Comparison of ENCODE assay signal across 8 mouse cellular contexts in the genomic region with DNA sequence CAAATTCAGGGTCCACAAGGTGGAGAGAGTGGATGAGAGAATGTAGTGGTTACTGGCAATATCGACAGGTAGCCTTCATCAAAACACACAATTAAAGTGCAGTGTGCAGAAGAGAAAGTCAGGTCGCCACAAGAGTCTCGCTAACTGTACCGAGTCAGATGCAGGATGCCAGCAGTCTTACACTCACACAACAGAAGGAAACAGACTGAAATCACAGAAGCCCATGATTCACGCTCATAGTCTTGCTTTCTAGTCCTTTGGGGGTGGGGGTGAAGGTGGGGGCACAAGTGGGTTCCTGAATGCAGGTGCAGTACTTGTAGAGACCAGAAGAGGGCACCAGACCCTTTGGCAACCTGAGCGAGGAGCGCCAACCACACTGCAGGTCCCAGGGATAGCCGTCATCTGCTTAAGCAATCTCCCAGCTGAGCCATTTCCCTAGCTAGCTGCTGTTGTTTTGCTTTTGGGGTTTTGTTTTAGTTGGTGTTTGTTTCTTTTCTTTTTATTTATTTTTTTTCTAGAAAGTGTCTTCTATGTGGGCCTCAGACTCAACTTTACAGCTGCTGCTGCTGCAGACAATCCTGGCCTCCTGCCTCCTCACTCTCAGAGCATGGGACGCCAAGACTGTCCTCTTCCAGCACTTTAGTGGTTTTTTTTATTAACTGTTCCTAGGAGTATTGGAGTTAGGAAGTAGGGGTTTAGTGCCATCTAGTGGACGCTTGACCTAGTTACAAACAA.
A peak's percentile ranks its signal among the peaks of the same experiment; 100 is the strongest.
DNase-seq lines count a peak whose midpoint lies in the region; ATAC-seq lines count a peak whose summit lies in the region.

No protein-coding gene starts in this region.

- 0 out of 2 replicates have a peak overlapping the region, but pooled peaks have one; percentile 16 for H3K27ac ChIP-seq in embryonic facial prominence, embryonic 10.5 days (replicated peaks)
- peak overlapping the region; percentile 46; the same call in 1 of the 2 replicates for H3K27ac ChIP-seq in limb, embryonic 10.5 days
- peak overlapping the region; percentile 31; the same call in 1 of the 2 replicates for H3K27ac ChIP-seq in midbrain, embryonic 13.5 days

- no peak overlapping the region for H3K9ac ChIP-seq in midbrain, embryonic 13.5 days (replicated peaks)

- H3K4me2 ChIP-seq in midbrain, embryonic 13.5 days (replicated peaks): peak overlapping the region; percentile 28

- H3K4me1 ChIP-seq in embryonic facial prominence, embryonic 10.5 days: peaks cover 27% of the 10 kb centered on the region
- H3K4me1 ChIP-seq in limb, embryonic 10.5 days: peaks cover 28% of the 10 kb centered on the region
- peaks cover 11% of the 10 kb centered on the region for H3K4me1 ChIP-seq in midbrain, embryonic 13.5 days (replicated peaks)

- no peaks in the 10 kb centered on the region for H3K9me3 ChIP-seq in embryonic facial prominence, embryonic 10.5 days
- H3K9me3 ChIP-seq in limb, embryonic 10.5 days (replicated peaks): no peaks in the 10 kb centered on the region
- H3K9me3 ChIP-seq in midbrain, embryonic 13.5 days: no peaks in the 10 kb centered on the region

- DNase-seq in urinary bladder, postnatal 14 days (ENCODE audit: low spot score): peak; percentile 80
- no peak for DNase-seq in urinary bladder, postnatal 10 days (ENCODE audit: low spot score)
- peak; percentile 84 for DNase-seq in embryonic facial prominence, embryonic 10.5 days (ENCODE audit: low spot score)
- peak; percentile 51 for DNase-seq in kidney, adult 11 months
- DNase-seq in limb, embryonic 10.5 days (ENCODE audit: low spot score): peak; percentile 84
- peak; percentile 68 for DNase-seq in spleen, adult 12 weeks (ENCODE audit: low spot score)

- peak overlapping the region; percentile 38 for H3K4me3 ChIP-seq in embryonic facial prominence, embryonic 10.5 days
- peak overlapping the region; percentile 25 for H3K4me3 ChIP-seq in limb, embryonic 10.5 days
- no peak overlapping the region for H3K4me3 ChIP-seq in midbrain, embryonic 13.5 days (replicated peaks)

- 23% methylated on average over 10 of the region's 10 CpGs for WGBS in embryonic facial prominence, embryonic 10.5 days
- WGBS in limb, embryonic 10.5 days: 25% methylated on average over 10 of the region's 10 CpGs
- WGBS in midbrain, embryonic 13.5 days: 19% methylated on average over 10 of the region's 10 CpGs

- H3K27me3 ChIP-seq in embryonic facial prominence, embryonic 10.5 days (replicated peaks; ENCODE audit: low read depth, poor library complexity, severe bottlenecking): no peaks in the 10 kb centered on the region
- H3K27me3 ChIP-seq in limb, embryonic 10.5 days (ENCODE audit: low read depth, poor library complexity, severe bottlenecking): no peaks in the 10 kb centered on the region
- H3K27me3 ChIP-seq in midbrain, embryonic 13.5 days: no peaks in the 10 kb centered on the region

- no peaks in the 10 kb centered on the region for H3K36me3 ChIP-seq in embryonic facial prominence, embryonic 10.5 days (replicated peaks)
- no peaks in the 10 kb centered on the region for H3K36me3 ChIP-seq in limb, embryonic 10.5 days
- no peaks in the 10 kb centered on the region for H3K36me3 ChIP-seq in midbrain, embryonic 13.5 days

- peak; percentile 99 for ATAC-seq in granulocyte monocyte progenitor cell, adult 5-6 weeks (replicated peaks; ENCODE audit: poor library complexity, severe bottlenecking)
- ATAC-seq in midbrain, embryonic 13.5 days: peak; percentile 80
